Mouse (Mus musculus) adrenal gland, postnatal 10 days (tissue): ENCODE results near the gene Rab38. TPM values are rescaled to one million over a fixed set of nuclear protein-coding genes. Genes with fewer than 3 reads are reported as not detected.

Experiments used
- DNase-seq: peaks from one replicate; pipeline ENCODE4 v3.0.0; 2021; ENCODE audit warnings: mixed read lengths
- long read RNA-seq, 2 experiments: library from polyadenylated mRNA; stranded (forward); transcript quantifications; one replicate each; pipeline ENCODE4 v2.0.0; 2021
- total RNA-seq, 2 experiments: library from RNA; stranded (reverse); gene quantifications; 2 replicates each; pipeline ENCODE4 v1.2.3; 2021

Gene Rab38
- 1 to 10 TPM; 1.3 TPM for total RNA-seq
- long read RNA-seq, experiment 1: 0 reads
- long read RNA-seq, experiment 2, partial matches to known transcripts: 0 of 1 reads
- long read RNA-seq, experiment 2, other reads (novel, unspliced or antisense): 0 of 1 reads

DNA sequence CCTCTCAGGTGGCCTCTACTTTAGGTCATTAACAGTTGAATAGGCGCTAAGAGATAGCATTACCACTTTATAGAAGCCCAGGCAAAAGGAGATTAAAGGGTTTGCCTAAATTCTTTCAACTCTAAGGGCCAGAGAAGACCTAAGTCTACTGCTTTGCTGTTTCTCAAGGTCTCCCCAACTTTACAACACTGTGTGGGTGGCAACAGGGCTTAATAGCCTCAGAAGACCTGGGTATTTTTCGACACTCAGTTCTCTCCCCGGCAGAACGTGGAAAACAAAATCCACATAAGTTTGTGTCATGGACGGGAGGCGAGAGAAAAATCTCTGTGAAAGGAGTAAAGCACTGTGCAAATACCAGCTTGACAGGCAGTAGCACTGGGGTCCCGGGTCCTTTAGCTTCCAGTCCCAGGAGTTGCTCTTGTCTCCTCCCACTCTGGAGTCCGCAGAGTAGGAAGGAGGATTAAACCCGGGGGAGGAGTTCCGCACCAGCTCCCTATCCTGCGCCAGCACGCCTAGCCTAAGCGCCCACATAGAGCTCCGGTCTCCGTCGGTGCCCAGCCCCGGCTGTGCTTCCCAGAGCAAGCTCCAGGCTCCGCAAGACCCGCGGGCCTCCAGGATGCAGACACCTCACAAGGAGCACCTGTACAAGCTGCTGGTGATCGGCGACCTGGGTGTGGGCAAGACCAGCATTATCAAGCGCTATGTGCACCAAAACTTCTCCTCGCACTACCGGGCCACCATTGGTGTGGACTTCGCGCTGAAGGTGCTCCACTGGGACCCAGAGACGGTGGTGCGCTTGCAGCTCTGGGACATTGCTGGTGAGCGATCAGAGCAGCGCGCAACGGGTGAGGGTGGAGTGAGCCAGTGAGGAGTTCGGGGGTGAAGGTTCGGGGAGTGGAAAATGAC is at the start of gene Rab38:
Rab38 (plus strand) TSS at position 488 of the 906 bp plus-strand sequence.
- DNase-seq: peak; percentile 54

DNA sequence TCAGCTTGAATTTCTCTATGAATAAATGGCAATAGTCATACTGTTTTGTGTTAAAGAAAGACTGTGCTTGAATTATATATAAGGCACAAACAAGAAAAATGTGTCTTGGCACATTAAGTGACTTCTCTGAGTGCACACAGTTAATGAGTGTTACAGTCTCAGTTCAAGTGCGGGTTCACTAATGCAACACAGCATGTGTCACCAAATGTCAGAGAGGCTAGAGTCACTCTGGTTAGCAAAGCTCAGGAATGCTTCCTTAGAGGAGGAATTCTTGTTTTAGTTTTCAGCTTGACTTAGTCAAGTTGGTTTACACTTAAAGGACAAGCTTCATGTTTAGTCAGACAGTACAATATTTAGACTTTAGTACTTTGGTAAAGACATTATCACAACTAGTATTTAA is 35.5 kb upstream of the Rab38 start:
- DNase-seq: no peak

DNA sequence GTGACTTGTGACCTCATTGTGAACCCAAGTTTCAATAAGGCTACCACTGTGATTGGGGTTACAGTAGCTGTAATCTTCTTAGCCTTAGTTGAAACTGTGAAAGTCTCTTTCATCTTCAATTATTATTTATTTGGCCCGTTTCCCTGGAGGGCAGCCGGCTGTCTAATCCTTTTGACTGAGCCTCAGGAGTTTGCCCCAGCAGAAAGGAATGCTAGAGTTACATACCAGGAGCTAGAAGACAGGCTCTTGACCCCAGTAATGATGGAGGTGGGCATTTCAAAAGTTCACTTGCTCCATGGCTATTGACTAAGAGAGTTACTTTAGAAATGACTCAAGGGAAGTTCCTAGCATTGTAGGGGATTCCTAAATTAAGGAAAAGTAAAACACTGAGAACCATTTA is 34.3 kb upstream of the Rab38 start:
- no peak for DNase-seq

DNA sequence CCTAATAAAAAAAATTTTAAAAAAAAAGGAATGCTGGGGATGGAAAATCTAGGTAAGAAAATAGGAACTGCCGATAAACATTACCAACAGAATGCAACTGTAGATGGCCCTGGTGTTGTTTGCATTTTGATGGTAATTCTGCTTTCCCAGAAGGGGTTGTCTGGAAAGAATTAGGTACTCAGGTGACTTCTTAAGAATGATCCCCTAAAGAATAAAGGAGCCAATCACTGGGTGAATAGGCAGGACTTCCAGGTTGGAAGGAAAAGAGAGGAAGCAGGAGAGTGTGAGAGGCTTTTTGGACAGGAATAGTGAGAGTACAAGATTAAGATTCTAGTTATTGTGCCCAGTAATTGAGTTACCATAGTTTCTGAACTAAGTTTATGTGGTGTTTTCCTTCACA is 24.8 kb upstream of the Rab38 start:
- DNase-seq: no peak

DNA sequence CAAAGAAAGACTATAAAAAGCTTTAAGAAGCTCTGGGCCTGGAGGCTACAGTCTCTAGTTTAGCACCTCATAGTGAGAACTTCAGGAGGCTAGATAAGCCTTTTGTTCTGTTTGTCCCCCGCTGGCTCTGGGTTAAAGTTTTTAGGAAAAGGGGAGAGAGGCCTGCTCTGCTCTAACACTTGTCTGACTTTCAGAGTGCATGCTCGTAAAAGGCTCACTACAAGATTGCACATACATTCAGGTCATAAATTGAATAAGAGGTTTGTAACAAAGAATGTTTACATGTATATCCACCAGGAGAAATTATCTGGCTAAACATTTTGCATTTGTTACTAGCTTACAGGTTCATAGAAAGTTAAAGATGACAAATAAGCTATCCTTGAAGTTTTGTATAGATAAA is 23.6 kb upstream of the Rab38 start:
- no peak for DNase-seq

DNA sequence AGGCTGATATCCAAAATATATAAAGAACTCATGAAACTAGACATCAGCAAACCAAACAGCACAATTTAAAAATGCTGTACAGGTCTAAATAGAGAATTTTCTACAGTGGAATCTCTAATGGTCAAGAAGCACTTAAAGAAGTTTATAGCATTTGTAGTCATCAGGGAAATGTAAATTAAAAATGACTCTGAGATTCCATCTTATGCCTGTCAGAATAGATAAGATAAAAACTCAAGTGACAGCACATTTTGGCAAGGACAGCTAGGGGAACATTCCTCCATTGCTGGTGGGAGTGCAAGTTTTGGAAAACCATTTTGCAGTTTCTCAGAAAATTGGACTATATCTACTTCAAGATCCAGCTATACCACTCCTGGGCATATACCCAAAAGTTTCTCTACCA is 8.3 kb upstream of the Rab38 start:
- DNase-seq: no peak

DNA sequence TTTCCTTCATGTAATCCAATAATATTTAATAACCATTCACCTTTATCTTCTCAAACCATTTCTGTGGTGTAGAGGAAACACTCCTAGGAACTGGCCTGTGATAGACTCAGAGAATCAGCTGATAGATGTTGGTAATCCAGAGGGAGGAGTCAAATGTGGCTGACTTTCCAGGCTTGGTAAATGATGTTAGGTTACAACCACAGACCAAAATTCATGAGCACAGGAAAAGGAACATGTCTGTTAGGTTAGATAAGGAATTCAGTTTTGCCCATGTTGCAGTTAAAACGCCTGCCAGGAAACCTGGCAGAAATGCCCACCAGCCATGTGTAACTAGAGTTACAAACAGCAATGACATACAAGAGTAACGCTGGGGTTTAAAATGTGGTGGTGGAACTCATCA is 6.2 kb upstream of the Rab38 start:
- DNase-seq: no peak

DNA sequence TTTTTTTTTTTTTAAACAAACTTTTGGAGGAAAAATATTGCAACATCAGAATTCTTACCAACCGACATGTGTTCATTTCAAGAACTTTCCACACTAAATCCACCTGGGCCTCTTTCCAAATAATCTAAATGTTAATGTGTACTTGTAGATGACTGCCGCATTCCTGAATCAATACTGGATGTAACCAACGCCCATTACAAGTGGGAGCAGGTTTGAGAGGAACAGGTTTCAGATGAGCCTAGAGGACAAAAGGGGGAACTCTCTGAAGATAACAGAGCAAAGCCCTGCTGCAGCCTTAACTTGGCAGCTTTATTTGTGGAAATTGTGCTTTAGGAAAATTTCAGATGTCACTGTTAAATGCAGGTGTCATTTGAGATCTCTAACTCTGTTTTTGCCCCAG is 4.3 kb upstream of the Rab38 start:
- DNase-seq: no peak

DNA sequence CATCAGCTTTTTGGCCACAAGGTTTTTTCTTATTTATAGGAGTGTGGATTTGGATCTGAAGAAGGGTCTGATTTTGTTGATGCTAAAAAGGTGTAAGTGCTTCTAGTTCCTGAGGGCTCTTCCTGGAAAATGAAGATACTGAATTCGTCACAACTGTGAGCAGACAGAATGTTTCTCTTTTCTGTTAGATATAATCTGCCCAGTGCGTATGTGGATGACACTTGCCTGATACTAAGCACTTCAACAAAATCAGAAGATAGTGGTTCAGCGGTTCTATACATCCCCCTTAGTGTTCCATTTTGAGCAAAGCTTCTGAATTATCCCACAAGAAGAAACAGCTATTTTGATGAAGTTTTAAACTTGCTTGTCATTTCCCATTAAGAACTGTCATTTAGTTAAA is 2.6 kb upstream of the Rab38 start:
- DNase-seq: no peak

DNA sequence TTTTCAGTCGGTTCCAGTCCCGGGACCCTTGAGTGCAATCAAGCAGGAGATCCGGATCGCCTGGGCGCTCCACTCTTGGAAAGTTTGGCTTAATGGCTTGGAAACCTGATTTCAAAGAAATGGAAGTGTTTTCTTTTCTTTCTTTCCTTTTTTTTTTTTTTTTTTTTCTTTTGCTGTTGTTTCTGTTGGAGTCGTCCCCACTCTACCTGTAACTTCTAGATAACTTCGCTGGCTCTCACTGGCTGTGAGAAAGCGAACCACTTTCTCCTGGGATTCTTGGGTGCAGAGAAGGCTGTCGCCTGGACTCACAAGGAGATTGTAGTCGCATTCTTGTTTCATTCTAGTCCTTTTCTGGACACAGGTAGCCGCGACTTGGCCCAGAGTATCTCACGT is 615 bp downstream of the Rab38 start:
- DNase-seq: no peak

DNA sequence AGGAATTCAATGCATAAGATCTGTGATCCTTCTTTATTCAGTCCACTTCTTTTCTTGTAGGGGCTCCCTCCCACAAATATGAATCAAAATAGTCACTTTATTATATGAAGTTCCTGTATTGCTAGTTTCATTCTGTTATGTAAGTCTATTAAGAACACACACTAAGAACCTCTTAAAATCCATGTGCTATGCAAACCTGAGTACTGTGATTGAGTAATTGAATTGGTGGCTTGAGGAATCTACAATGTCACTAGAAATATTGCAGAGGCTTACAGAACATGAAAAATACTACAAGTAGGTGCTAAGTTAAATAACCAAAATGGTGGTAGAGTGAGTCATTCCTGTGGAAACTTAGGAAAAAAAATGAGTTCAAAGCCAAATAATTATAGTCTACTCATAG is 10.2 kb downstream of the Rab38 start:
- no peak for DNase-seq

DNA sequence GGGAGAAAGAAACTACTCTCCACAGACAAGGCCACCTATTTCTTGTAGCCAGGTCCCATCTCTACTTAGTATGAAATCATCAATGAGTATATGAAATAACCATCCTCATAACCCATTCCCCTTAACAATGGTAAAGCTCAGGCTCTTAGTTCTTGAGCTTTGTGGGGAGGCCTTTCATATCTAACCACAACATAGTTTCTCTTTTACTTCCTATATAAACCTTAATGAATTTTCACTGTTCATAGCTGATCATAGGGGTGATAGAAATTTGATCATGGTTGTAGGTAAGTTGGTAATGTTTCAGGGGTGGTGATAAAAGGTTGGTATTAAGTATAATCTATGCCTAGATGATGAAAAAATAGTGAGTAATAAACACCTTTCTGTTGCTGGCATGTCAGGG is 12.6 kb downstream of the Rab38 start:
- no peak for DNase-seq

DNA sequence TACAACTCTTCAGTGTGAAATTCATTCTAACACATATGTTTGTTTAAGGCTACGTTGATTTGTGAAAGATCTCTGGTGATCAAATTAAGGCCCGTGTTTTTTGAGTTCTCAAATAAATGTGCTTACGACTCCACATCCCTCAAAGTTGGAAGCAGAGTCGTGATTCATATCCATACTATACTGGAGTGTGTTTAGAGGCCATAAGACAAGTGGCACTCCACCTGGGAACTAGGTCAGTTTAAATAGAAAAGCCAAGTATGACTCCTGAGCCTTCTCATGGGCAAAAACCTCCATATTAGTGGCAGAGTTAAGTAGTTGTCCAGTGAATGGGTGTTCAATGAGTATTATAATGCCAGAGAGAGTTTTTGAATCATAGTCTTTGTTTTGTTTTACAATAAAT is 13.4 kb downstream of the Rab38 start:
- DNase-seq: no peak

DNA sequence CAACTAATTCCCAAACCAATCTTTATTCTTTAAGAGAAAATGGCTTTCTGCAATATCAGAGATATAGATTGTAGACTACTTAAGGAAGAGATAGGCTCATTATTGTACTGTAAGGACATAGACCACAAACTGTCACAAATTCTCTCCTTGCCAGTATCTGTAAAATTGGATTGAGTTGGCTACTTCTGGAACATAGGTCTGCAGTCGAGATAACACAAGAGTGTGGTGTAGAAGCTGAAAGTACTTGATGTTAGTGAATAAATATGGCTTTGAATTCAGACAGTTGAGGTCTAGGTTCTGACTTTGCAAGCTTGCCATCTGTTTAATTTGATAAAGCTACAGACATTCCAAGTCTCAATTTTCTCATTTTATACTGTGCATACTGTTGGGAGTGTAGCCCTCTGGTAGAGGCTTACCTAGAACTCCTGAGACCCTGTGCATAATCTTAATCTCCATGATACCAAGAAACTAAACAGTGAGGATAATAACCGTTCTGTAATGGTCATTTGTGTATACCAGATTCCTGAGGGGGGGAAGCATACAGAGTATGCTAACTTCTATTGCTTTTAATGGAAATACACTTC is 15.3 kb downstream of the Rab38 start:
- no peak for DNase-seq

DNA sequence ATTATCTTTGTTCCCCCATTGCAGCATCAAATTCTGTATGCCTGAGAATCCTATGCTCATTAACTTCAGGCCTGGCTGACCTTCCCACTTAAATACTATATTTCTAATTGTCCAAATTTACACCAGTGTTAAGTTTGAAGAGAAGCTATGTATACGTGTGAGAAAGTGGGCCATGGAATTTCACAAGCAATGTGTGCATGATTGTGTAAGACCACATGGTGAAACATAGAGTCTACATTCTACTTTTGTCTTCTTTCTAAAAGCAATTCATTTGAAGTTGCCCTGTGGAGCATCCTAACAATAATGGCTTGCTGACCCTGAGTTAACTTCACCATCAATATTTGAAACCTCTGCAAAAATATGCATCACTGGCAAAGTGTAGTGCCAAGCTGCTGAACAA is 23.2 kb downstream of the Rab38 start:
- DNase-seq: no peak

DNA sequence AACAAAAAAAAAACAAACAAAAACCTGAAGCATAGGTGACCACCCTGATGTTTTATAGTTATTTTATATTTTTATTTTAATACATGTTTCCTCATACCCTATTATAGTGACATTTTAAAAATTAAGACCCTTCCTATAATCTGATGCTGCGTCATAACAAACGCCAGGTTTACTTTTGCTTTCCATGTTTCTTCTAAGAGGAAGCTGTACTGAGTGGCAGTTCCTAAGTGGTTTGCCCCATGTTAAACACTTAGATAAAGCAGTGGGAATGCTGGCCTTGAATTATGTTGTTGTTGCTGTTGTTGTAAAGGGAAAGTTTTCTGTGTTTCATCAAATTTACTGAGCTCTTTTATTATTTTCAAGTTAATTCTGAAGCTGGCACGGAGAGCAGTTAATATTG is 27.8 kb downstream of the Rab38 start:
- no peak for DNase-seq

DNA sequence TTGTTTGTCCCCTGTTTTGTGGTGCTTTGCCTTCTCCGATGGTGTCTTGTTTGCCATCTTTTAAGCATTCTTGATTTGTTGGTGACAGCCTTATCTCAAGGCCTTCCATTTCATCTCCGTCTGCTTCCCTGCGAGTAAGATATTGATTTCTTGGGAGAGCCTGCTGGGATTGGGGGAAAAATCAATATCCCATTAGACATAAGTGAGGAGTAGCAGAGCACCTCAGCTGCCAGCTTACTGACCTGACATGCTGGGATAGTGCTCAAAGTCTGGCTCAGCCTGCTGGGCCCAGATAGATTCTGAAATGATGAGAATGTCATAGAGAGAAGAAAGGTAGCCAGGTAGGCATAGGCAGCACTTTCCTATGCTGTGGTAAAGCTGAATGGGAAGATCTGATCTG is 37.7 kb downstream of the Rab38 start:
- no peak for DNase-seq

DNA sequence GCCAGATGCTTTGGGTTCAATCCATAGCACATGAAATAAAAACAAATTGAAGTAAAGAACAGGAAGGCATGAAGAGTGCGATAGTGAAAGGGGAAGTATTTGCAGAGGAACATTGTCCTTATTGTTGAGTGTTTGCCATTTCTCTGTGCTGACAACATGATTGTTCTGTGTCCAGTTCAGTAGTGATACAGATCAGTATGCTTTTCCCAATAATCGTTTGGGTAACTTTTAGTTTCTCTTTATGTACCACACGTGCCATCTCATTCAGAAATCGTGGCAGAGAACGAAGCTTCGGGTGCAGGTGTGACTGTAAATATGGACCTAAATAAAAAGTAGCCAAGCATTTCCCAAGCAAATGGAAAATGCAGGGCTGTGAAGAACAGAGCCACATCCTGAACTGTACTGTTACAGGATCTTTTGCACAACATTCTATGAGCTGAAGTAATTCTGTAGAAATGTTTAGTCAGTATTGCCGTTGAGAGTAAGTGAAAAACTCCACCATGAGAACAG is 52.1 kb downstream of the Rab38 start:
- no peak for DNase-seq

DNA sequence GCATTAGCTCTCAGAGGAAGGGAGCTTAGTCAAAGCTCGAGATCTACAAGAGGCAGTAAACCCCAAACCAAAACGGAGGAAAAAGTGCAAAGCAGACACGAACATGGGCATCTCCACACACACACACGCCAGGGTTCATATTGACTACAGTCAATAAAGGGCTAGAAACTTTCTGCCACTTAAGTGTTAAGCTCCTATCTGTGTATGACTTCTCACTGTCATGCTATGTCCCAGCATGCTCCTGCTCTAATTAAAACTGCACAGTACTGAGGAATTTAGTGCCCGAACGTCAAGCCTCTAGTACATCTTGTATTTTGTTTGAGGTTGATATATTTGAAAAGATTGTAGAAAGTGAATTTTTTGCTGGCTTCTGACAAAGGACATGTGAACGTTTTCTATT is 52.6 kb downstream of the Rab38 start:
- DNase-seq: no peak

DNA sequence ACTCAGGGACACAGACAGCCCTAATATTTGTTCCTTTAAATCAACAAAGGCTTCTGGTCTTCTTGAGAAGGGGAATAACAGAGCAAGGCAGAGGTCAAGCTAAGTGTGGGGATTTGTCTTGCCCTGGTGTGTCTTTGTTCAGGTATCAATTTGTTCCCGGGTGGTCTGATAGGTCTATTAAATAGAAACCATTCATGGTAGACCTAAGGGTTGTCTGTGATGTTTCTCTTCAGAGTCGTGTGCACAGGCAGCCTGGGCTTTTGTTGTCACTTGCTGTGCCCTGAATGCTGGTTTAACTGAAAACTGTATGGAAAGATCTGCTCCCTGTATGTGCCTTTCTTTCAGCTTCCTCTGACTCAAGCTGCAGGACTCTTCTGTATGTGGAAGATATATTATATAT is 60.9 kb downstream of the Rab38 start:
- no peak for DNase-seq

DNA sequence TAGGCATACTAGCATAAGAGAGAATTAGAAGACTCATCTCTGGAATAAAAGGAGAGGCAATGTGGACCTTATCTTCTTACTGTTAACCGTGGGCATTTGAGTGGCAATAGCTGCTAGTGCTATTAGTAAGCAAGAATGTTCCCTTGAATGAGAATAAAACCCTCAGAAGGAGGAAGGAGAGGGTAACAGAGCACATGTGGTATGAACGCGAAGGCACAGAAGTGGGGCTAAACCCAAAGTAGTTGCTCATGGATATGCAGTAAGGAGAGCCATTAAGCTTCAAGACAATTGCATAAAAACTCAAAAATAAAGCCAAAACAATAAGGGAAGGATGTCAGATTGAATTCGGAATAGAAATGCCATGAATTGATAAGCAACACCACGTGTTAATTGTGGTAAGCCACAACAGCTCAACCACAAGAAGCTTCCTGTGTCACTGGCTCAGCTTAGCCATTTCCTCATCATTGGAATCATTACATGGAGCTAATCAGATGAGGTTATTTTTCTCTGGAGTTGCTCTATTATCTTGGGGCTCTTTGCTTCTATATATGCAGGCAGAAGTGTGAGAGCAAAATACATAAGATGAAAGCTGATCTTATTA is 72.2 kb downstream of the Rab38 start:
- no peak for DNase-seq

DNA sequence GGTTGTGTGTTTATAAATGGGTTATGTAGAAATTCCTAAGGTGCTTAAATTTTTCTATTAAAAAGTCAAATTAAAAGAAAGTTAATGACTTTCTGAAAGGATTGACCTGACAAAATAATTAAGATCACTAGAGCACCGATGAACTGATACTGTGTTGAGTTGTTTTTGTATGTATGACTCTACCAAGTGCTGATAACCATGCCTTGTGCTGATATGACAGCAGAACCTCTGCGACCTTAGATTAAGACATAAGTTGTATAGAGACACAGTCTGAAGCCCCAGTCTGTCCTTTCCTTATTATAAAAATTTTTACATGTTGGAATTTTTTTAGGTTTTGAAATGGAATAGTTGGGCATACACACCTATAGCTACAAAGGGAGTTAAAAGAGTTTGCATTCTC is 79.7 kb downstream of the Rab38 start:
- no peak for DNase-seq

DNA sequence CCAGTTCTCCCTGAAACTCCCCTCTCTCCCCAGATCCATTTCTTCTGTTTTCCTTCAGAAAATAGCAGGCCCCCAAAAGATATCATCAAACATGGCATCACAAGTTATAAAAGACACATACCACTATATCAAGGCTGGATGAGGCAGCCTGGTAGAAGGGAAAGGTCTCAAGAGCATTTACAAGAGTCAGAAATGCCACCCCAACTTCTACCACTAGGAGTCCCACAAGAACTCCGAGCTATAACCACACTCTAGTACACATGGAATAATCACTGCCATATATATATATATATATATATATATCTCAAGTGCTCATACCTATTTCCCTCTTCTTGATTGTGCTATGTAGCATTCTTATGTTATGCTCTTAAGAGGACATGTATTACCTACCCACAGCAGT is 92.4 kb downstream of the Rab38 start:
- no peak for DNase-seq
